Mouse (Mus musculus) heart, postnatal 0 days (tissue): ENCODE measurements around the gene Rex1bd. TPM values are rescaled to one million over a fixed set of nuclear protein-coding genes. Genes with fewer than 3 reads are reported as not detected.
A peak's percentile ranks its signal among the peaks of the same experiment; 100 is the strongest.

ENCODE experiments used
- ATAC-seq: fragments of 200-750 bp; cut with Nextera tagmentation; 2 replicates; pipeline ENCODE4 v1.8.0; 2017; ENCODE audit warnings: low read depth, moderate number of reproducible peaks, moderate library complexity; ENCODE audit not compliant: insufficient read depth
- DNase-seq: peaks from one replicate; pipeline ENCODE4 v3.0.0-alpha.2; 2016; ENCODE audit warnings: low spot score
- H3K27ac ChIP-seq: fragments of 300-500 bp; sonication (generic); 2 replicates; pipeline ENCODE4 v1.5.1; 2014; ENCODE audit warnings: low read depth, mild to moderate bottlenecking
- H3K27me3 ChIP-seq: fragments of 300-500 bp; sonication (generic); 2 replicates; pipeline ENCODE4 v1.6.1; 2014; ENCODE audit warnings: low read length, mixed read lengths; ENCODE audit not compliant: control insufficient read depth, insufficient read depth
- H3K36me3 ChIP-seq: fragments of 300-500 bp; sonication (generic); replicated peaks from 2 replicates; pipeline ENCODE4 v1.6.1; 2014; ENCODE audit warnings: low read length, mixed read lengths; ENCODE audit not compliant: control insufficient read depth, insufficient read depth
- H3K4me1 ChIP-seq: fragments of 300-500 bp; sonication (generic); 2 replicates; pipeline ENCODE4 v1.6.1; 2014; ENCODE audit warnings: antibody characterized with exemption; ENCODE audit not compliant: control insufficient read depth, insufficient read depth
- H3K4me2 ChIP-seq: fragments of 300-500 bp; sonication (generic); 2 replicates; pipeline ENCODE4 v1.6.1; 2014; ENCODE audit warnings: low read depth, mild to moderate bottlenecking, low read length, moderate library complexity
- H3K4me3 ChIP-seq: fragments of 300-500 bp; sonication (generic); 2 replicates; pipeline ENCODE4 v1.5.1; 2014; ENCODE audit warnings: low read depth, low read length
- H3K9ac ChIP-seq: fragments of 300-500 bp; sonication (generic); replicated peaks from 2 replicates; pipeline ENCODE4 v1.6.1; 2014; ENCODE audit warnings: low read depth, low read length, mixed read lengths
- H3K9me3 ChIP-seq: fragments of 300-500 bp; sonication (generic); replicated peaks from 2 replicates; pipeline ENCODE4 v1.6.1; 2016; ENCODE audit warnings: low read length; ENCODE audit not compliant: control insufficient read depth
- CTCF ChIP-seq: IDR thresholded peaks from 2 replicates; pipeline ENCODE4 v1.5.1; 2016; ENCODE audit warnings: antibody characterized with exemption, control low read depth, low read depth
- EP300 ChIP-seq: IDR thresholded peaks from 2 replicates; pipeline ENCODE4 v1.6.1; 2016; ENCODE audit warnings: antibody characterized with exemption, low read depth
- WGBS: fragments of 180-500 bp; shearing (Covaris S2); extraction: QIAGEN DNeasy Blood & Tissue Kit; methylation state at CpG from one replicate; pipeline ENCODE4 v1.1.7; 2014; 5-methylcytosine and 5-hydroxymethylcytosine counted together
- polyA plus RNA-seq: library from polyadenylated mRNA; unstranded; fragments of >200 nt; fragmentation: Nextera tagmentation; extraction: Ambion mirVana; gene quantifications from 2 replicates; pipeline ENCODE4 v1.2.1, GENCODE M21; 2015
- total RNA-seq: library from RNA; depleted of rRNA; stranded (reverse); fragments of >200 nt; gene quantifications from 2 replicates; pipeline ENCODE4 v1.2.3, GENCODE M21; 2014; ENCODE audit warnings: low replicate concordance

Rex1bd gene
- total and polyA plus RNA-seq, 2 experiments from 2014 or later, result 139 to 145 TPM

DNA sequence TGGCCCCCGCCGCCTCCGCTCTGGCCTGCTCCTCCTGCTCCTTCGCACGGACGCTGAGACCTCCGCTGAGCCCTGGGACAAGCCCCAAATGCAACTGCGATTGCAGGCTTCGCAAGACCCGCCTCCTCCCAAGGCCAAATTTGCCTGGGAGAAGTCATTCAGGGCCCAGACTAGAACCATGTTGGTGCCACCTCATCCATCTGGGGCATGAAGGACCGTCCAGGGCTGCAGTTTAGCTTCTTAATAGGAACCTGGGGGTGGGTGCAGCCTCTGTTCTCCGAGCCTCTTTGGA, 10.8 kb downstream of the Rex1bd start:
- Histone ChIP-seq H3K9me3 (no peaks in the 10 kb centered on the region), H3K4me3 (no peak overlapping the region), H3K27me3 (peaks cover 96% of the 10 kb centered on the region), H3K4me2 (no peak overlapping the region), H3K27ac (no peak overlapping the region), H3K9ac (no peak overlapping the region), H3K4me1 (peaks cover 12% of the 10 kb centered on the region; the same call in 1 of the 2 replicates), H3K36me3 (no peaks in the 10 kb centered on the region)
- ATAC-seq (no peak), DNase-seq (no peak)
- 13% methylated on average over 12 of the region's 12 CpGs for WGBS
- no peak for TF ChIP-seq EP300
- no peak for TF ChIP-seq CTCF

- H3K9ac ChIP-seq, result no peak overlapping the region
- peaks cover 12% of the 10 kb centered on the region; the same call in 1 of the 2 replicates for H3K4me1 ChIP-seq
- no peaks in the 10 kb centered on the region for H3K36me3 ChIP-seq
- H3K27ac ChIP-seq, result no peak overlapping the region
- 12% methylated on average over 21 of the region's 21 CpGs for WGBS
- no peak overlapping the region for H3K4me2 ChIP-seq
- H3K4me3 ChIP-seq, result no peak overlapping the region
- no peak for ATAC-seq
- no peak for DNase-seq
- H3K27me3 ChIP-seq, result peaks cover 96% of the 10 kb centered on the region
- TF ChIP-seq CTCF, result no peak
- TF ChIP-seq EP300, result no peak
- no peaks in the 10 kb centered on the region for H3K9me3 ChIP-seq
Measured at GRCm38 (mm10) chr8:70495001-70495770, 11.4 kb downstream of the Rex1bd start.

GRCm38 (mm10) chr8:70494416-70494945, 12.1 kb downstream of the Rex1bd start:
- H3K4me3 ChIP-seq, result peak overlapping the region; percentile 50; the same call in 1 of the 2 replicates
- H3K36me3 ChIP-seq, result no peaks in the 10 kb centered on the region
- no peaks in the 10 kb centered on the region for H3K9me3 ChIP-seq
- no peak overlapping the region for H3K27ac ChIP-seq
- H3K9ac ChIP-seq, result no peak overlapping the region
- H3K4me1 ChIP-seq, result peaks cover 13% of the 10 kb centered on the region; the same call in 1 of the 2 replicates
- TF ChIP-seq EP300 (no peak), CTCF (no peak)
- peaks cover 96% of the 10 kb centered on the region for H3K27me3 ChIP-seq
- no peak overlapping the region for H3K4me2 ChIP-seq
- DNase-seq, result no peak
- ATAC-seq, result no peak
- whole genome bisulfite sequencing, result 3% methylated on average over 22 of the region's 28 CpGs

DNA sequence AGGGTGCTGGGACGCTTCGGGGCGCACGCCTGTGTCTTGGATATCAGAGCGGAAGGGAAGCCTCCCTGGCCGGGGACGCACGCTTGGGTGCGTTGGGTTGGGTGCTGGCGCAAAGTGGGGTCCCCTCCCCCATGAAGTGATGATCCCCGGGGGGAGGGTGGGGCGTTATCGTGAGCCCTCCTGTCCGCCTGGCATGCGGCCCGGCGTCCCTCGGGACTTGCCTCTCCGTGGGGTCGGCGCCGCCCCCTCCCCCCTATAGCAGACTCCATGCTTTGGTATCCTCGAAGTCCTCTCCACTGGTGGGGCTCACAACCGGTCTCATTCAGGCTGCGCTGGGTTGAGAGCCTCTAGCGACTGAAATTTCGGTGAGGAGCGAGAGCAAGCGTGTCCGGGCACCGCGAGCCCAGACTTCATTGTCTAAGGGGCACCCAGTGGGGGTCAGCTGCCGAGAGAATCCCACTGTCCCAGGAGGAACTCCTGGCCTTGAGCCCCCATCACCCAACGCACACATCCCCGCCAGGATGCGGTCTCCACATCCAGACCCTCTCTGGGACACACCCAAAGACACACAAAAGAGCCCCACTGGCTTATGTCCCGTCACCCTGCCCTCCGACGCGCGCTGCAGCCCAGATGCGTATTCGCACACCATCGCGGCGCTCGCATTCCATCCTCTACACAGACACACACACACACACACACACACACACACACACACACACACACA, 12.7 kb downstream of the Rex1bd start:
- DNase-seq, result no peak
- peak overlapping the region; percentile 50 for H3K4me3 ChIP-seq
- no peaks in the 10 kb centered on the region for H3K36me3 ChIP-seq
- WGBS, result 1% methylated on average over 40 of the region's 47 CpGs
- no peaks in the 10 kb centered on the region for H3K9me3 ChIP-seq
- ATAC-seq, result no peak; the same call in 1 of the 2 replicates
- H3K9ac ChIP-seq, result no peak overlapping the region
- peaks cover 96% of the 10 kb centered on the region for H3K27me3 ChIP-seq
- H3K27ac ChIP-seq, result no peak overlapping the region
- peak overlapping the region; percentile 73 for H3K4me2 ChIP-seq
- H3K4me1 ChIP-seq, result peaks cover 16% of the 10 kb centered on the region; the same call in 1 of the 2 replicates
- TF ChIP-seq CTCF, result no peak

- DNase-seq (no peak), ATAC-seq (no peak)
- no peak for TF ChIP-seq EP300
- no peak for TF ChIP-seq CTCF
- 1% methylated on average over 67 of the region's 93 CpGs for WGBS
- Histone ChIP-seq H3K27me3 (peaks cover 96% of the 10 kb centered on the region), H3K4me1 (peaks cover 24% of the 10 kb centered on the region), H3K4me2 (peak within 1 kb of the TSS; percentile 73), H3K36me3 (no peaks in the 10 kb centered on the region), H3K9ac (no peak within 1 kb of the TSS; the same call in 1 of the 2 replicates), H3K27ac (no peak within 1 kb of the TSS), H3K4me3 (peak within 1 kb of the TSS; percentile 50), H3K9me3 (no peaks in the 10 kb centered on the region)
Measured at GRCm38 (mm10) chr8:70492664-70493640, 13.6 kb downstream of the Rex1bd start, which contains the start of gene Crlf1. Gene Crlf1 (plus strand): TSS chr8:70493158.
